Mouse (Mus musculus) embryonic fibroblast, embryonic 13.5 days (primary cell): ENCODE measurements around the gene Ifi204.
"Not testable (repeated sequence)": the region's sequence is repeated elsewhere in the genome, so short reads cannot be mapped to it uniquely, and the experiment has no call there.

Source experiments
- CTCF ChIP-seq: IDR thresholded peaks from 2 replicates; pipeline ENCODE4 v1.5.1; 2011; ENCODE audit warnings: mild to moderate bottlenecking, control low read depth, low read length, moderate library complexity, borderline replicate concordance; ENCODE audit not compliant: insufficient read depth
- POLR2A ChIP-seq: IDR thresholded peaks from 2 replicates; pipeline ENCODE4 v1.6.1; 2011; ENCODE audit warnings: low read depth, mild to moderate bottlenecking, control low read depth, low read length, moderate library complexity

- not testable (repeated sequence) for TF ChIP-seq POLR2A, CTCF
Measured at GRCm38 (mm10) chr1:173809294-173809693, 42.6 kb upstream of the Ifi204 start.
